Mouse (Mus musculus) lung, embryonic 16.5 days (tissue): ENCODE measurements around the gene Cdc42. TPM values are rescaled to one million over a fixed set of nuclear protein-coding genes. Genes with fewer than 3 reads are reported as not detected.

Source experiments
- ATAC-seq: fragments of 200-750 bp; cut with Nextera tagmentation; 2 replicates; pipeline ENCODE4 v1.8.0; 2017; ENCODE audit warnings: low read depth, mild to moderate bottlenecking, moderate library complexity
- H3K27ac ChIP-seq: fragments of 300-500 bp; sonication (generic); 2 replicates; pipeline ENCODE4 v1.5.1; 2014; ENCODE audit warnings: mild to moderate bottlenecking, control low read depth, low read length
- H3K27me3 ChIP-seq: fragments of 300-500 bp; sonication (generic); 2 replicates; pipeline ENCODE4 v1.6.1; 2014; ENCODE audit warnings: low read depth, low read length, mixed read lengths; ENCODE audit not compliant: control insufficient read depth, insufficient read depth
- H3K36me3 ChIP-seq: fragments of 300-500 bp; sonication (generic); 2 replicates; pipeline ENCODE4 v1.6.1; 2014; ENCODE audit warnings: low read length; ENCODE audit not compliant: control insufficient read depth, insufficient read depth
- H3K4me1 ChIP-seq: fragments of 300-500 bp; sonication (generic); replicated peaks from 2 replicates; pipeline ENCODE4 v1.6.1; 2014; ENCODE audit warnings: low read length, mixed read lengths; ENCODE audit not compliant: control insufficient read depth, insufficient read depth
- H3K4me2 ChIP-seq: fragments of 300-500 bp; sonication (generic); 2 replicates; pipeline ENCODE4 v1.6.1; 2014; ENCODE audit warnings: low read depth, low read length, control low read depth
- H3K4me3 ChIP-seq: fragments of 300-500 bp; sonication (generic); 2 replicates; pipeline ENCODE4 v1.5.1; 2014; ENCODE audit warnings: mild to moderate bottlenecking, low read length, control low read depth
- H3K9ac ChIP-seq: fragments of 300-500 bp; sonication (generic); 2 replicates; pipeline ENCODE4 v1.6.1; 2014; ENCODE audit warnings: low read length, control low read depth
- H3K9me3 ChIP-seq: fragments of 300-500 bp; sonication (generic); 2 replicates; pipeline ENCODE4 v1.6.1; 2016; ENCODE audit warnings: low read length; ENCODE audit not compliant: control insufficient read depth
- WGBS: fragments of 180-500 bp; shearing (Covaris S2); extraction: QIAGEN DNeasy Blood & Tissue Kit; methylation state at CpG from one replicate; pipeline ENCODE4 v1.1.7; 2014; 5-methylcytosine and 5-hydroxymethylcytosine counted together
- polyA plus RNA-seq: library from polyadenylated mRNA; unstranded; fragments of >200 nt; fragmentation: Nextera tagmentation; extraction: Ambion mirVana; gene quantifications from 2 replicates; pipeline ENCODE4 v1.2.1, GENCODE M21; 2015

The Cdc42 gene
- polyA plus RNA-seq, 1 experiment from 2014 or later, result 707 TPM

DNA sequence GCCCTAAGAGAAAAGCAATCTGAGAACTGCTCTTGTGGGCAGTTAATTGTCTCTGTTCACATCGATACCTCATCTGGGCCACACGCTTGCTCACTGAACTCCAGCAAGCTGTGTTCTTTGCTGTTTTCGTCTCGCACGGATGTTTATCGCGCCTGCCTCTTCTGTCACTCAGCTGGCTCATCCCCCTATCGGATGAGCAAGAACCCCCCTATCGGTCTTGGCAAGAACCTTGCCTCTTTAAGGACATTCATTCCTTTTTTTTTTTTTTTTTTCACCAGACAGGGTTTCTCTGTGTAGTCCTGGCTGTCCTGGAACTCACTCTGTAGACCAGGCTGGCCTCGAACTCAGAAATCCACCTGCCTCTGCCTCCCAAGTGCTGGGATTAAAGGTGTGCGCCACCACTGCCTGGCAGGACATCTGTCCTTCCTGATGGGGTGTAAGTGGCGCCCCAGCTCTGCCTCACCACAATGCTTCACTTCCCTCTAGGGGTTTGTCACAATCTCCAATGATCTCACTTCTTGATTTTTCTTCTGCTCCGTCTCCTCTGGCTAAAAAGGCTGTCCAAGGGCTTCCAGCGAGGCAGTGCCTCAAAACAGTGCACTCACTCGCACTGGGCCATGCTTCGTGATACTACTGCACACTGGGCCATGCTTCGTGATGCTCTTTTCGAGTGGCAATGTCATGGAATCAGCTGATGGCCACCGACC is 8.0 kb upstream of the Cdc42 start:
- H3K9me3 ChIP-seq, result no peaks in the 10 kb centered on the region

DNA sequence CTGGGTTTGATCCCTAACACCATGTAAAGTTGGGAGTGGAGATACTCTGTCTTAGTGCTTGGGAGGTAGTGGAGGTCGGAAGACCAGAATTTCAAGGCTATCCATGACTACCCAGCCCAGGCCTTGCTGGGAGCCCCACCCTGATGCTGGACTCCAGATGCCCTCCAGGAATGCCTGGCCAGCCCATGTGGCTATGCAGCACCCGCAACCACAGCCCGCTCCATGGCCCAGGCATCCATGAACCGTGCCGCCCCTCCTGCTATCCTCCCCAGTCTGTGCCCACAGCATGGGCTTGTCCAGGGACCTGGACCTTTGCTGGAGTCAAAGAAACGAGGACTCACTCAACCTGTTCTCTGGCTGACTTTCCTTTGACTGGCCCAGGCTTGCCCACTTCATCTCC is 7.3 kb upstream of the Cdc42 start:
- 78% methylated on average over 6 of the region's 6 CpGs for WGBS
- Histone ChIP-seq H3K4me3 (no peak overlapping the region), H3K27ac (no peak overlapping the region), H3K4me1 (peaks cover 8% of the 10 kb centered on the region; the same call in 1 of the 2 replicates), H3K36me3 (no peaks in the 10 kb centered on the region), H3K27me3 (no peaks in the 10 kb centered on the region), H3K9me3 (no peaks in the 10 kb centered on the region), H3K9ac (no peak overlapping the region), H3K4me2 (no peak overlapping the region)
- no peak for ATAC-seq

More for the DNA sequence above, 8.0 kb upstream of the Cdc42 start:
- WGBS, result 69% methylated on average over 19 of the region's 19 CpGs
- peaks cover 10% of the 10 kb centered on the region; the same call in 1 of the 2 replicates for H3K4me1 ChIP-seq
- H3K9ac ChIP-seq, result no peak overlapping the region
- no peaks in the 10 kb centered on the region for H3K36me3 ChIP-seq
- no peak overlapping the region for H3K4me2 ChIP-seq
- H3K4me3 ChIP-seq, result no peak overlapping the region
- no peaks in the 10 kb centered on the region for H3K27me3 ChIP-seq
- no peak for ATAC-seq
- no peak overlapping the region for H3K27ac ChIP-seq

DNA sequence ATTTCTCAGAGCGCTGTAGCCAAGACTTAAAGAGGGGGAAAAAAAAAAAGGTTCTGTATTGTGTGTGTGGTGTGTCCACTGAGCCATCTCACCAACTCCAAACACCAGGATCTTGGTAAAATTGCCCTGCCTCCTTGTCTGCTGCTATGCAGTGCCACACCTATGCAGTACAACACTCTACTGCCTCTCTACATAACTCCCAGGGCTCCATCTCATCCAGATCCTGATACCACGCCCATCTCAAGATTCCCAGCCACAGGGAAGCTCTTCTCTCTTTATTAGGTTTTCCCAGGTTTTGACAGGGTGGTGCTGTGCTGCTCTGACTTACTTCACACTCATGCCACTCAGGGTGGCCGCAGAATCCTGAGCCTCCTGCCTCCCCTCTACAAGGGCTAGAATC is 3.5 kb upstream of the Cdc42 start:
- H3K9me3 ChIP-seq, result no peaks in the 10 kb centered on the region
- H3K27ac ChIP-seq, result no peak overlapping the region
- no peak overlapping the region for H3K9ac ChIP-seq
- H3K27me3 ChIP-seq, result no peaks in the 10 kb centered on the region
- peaks cover 8% of the 10 kb centered on the region for H3K4me1 ChIP-seq
- no peak overlapping the region for H3K4me3 ChIP-seq
- no peak for ATAC-seq
- 54% methylated on average over 3 of the region's 3 CpGs for WGBS
- H3K36me3 ChIP-seq, result no peaks in the 10 kb centered on the region
- H3K4me2 ChIP-seq, result no peak overlapping the region

DNA sequence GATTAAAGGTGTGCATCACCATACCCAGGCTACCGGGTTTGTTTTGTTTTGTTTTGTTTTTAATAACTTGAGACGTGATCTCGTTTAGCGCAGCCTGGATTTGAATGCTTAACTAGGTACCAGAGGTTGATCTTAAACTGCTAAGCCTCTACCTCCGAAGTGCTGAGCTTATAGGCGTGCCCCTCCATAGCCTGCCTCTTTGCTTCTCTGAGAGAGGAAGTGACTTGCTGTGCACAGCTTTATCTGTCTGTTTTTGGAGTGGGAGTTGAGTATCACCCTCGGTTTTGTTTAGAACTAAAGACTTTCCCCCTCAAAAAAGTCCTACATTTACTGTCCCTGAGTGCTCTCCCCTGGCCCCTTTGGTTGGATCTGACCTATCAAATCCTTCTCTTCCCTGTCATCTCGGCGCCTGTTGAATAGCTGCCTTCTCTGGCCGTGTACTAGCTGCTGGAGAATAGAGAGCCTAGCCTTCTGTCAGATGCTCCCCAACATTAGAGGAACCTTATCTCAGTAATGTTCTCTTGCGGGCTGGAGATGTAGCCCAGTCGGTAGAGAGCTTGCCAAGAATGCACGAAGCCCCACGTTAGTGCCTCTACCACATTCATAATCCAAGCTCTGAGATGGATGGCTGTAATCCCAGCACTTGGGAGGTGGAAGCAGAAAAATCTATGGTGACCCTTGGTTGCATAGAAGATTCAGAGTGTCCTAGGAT is 927 bp upstream of the Cdc42 start:
- Histone ChIP-seq H3K27me3 (no peaks in the 10 kb centered on the region), H3K36me3 (no peaks in the 10 kb centered on the region), H3K9ac (no peak overlapping the region), H3K4me3 (no peak overlapping the region), H3K27ac (no peak overlapping the region), H3K4me1 (peaks cover 23% of the 10 kb centered on the region), H3K4me2 (no peak overlapping the region), H3K9me3 (no peaks in the 10 kb centered on the region)
- no peak for ATAC-seq
- WGBS, result 38% methylated on average over 14 of the region's 14 CpGs

DNA sequence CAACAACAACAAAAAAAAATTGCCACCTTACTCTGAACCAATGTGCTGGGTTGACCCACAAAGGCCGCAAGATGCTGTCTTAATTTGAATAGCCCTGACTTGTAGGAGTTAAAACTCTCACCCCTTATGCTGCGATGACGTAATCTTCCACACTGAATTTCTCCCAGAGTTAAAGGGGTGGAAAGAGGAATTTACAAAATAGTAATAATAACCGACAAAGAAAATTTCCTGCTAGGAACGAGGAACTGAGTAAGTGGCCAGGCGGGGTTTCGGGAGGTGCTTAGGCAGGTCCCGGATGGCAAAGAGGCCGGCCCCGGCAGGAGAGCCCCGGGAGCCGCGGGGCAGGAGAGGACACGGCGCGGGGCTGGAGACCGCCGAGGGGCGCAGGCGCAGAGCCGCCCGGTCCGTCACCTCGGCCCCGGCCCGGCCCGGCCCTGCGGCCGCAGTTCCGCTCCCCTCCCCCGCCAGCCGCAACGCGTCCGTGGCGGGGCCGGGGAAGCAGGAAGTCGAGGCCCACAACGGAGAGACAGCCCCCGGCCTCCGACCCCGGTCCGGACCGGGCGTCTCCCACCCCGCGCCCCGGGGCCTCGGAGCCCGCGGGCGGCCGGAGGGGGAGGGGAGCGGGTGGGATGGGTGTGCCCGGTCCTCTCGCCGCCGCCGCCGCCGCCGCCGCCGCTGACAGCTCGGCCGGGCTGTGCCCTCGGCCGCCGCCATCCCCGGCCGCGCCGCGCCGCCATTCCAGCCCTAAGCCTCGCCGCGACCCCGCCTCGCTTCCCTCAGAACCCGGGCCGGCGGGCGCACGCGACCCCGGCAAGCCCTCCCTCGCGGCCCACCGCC is 628 bp downstream of the Cdc42 start:
- Histone ChIP-seq H3K27ac (peak overlapping the region; percentile 97), H3K4me3 (peak overlapping the region; percentile 89), H3K4me1 (peaks cover 28% of the 10 kb centered on the region), H3K4me2 (peak overlapping the region; percentile 80), H3K36me3 (no peaks in the 10 kb centered on the region), H3K27me3 (no peaks in the 10 kb centered on the region), H3K9ac (peak overlapping the region; percentile 99), H3K9me3 (no peaks in the 10 kb centered on the region)
- 0% methylated on average over 41 of the region's 90 CpGs for WGBS
- ATAC-seq, result peak; percentile 75

DNA sequence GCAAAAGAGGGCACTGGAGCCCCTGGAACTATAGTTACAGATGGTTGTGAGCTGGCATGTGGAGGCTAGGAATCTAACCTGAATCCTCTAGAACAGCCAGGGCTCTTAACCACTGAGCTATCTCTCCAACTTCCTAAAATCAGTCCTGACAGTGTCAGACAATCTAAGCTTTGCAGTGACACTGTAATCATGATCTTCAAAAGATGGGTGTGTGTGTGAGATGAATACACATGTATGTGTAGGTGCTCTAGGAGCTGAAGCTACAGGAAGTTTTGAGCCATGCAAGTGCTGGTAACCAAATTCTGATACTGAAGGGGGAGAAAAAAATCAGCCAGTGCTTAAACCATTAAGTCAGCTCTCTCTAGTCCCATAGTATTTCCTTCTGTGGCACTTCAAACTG is 6.9 kb downstream of the Cdc42 start:
- Histone ChIP-seq H3K27ac (no peak overlapping the region), H3K36me3 (no peaks in the 10 kb centered on the region), H3K9ac (no peak overlapping the region), H3K9me3 (no peaks in the 10 kb centered on the region), H3K4me1 (peaks cover 18% of the 10 kb centered on the region), H3K4me2 (no peak overlapping the region), H3K27me3 (no peaks in the 10 kb centered on the region), H3K4me3 (no peak overlapping the region)
- no peak for ATAC-seq

DNA sequence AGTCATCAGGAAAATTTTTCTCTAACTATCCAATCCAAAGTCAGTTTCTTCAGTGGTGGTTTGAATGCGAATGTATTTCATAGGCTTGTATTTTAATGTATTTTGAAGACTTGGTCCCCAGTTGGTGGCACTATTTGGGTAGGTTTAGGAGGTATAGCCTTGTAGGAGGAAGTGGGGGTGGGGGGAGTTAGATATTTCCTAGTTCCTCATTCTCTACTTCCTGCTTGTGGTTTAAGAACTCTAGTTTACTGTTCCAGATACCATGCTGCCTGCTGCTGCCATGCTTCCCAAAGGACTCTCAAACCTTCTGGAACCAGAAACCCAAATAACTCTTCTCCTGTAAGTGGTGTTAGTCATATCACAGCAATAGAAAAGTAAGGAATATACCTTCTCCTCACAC is 11.7 kb downstream of the Cdc42 start:
- no peak overlapping the region for H3K9ac ChIP-seq
- no peak overlapping the region for H3K27ac ChIP-seq
- no peaks in the 10 kb centered on the region for H3K36me3 ChIP-seq
- no peak for ATAC-seq
- peaks cover 2% of the 10 kb centered on the region; the same call in 1 of the 2 replicates for H3K4me1 ChIP-seq
- H3K27me3 ChIP-seq, result no peaks in the 10 kb centered on the region
- no peak overlapping the region for H3K4me2 ChIP-seq
- WGBS, result 94% methylated on average over 1 of the region's 1 CpGs
- no peak overlapping the region for H3K4me3 ChIP-seq
- H3K9me3 ChIP-seq, result no peaks in the 10 kb centered on the region

DNA sequence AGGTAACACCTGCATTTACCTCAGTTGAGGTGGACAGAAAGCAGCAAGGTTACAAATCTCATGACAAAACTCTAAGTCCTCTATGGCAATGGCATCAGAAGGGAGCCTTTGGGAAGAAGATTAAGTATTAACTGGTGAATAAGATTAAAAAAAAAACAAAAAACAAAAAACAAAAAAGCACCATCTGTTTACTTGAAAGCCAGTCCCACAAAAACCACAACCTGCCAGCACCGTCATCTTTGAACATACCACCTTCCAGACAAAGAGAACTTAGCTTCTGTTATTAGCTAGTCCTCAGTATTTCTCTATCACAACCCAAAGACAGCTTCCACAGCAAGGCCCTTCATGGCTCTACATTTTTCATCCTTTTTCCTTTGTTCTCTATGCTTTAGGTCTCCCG is 12.4 kb downstream of the Cdc42 start:
- ATAC-seq, result no peak
- H3K27ac ChIP-seq, result no peak overlapping the region
- no peaks in the 10 kb centered on the region for H3K9me3 ChIP-seq
- no peaks in the 10 kb centered on the region for H3K36me3 ChIP-seq
- no peaks in the 10 kb centered on the region for H3K27me3 ChIP-seq
- no peak overlapping the region for H3K4me3 ChIP-seq
- 77% methylated on average over 2 of the region's 2 CpGs for WGBS
- H3K4me1 ChIP-seq, result peaks cover 2% of the 10 kb centered on the region; the same call in 1 of the 2 replicates
- no peak overlapping the region for H3K9ac ChIP-seq
- no peak overlapping the region for H3K4me2 ChIP-seq

DNA sequence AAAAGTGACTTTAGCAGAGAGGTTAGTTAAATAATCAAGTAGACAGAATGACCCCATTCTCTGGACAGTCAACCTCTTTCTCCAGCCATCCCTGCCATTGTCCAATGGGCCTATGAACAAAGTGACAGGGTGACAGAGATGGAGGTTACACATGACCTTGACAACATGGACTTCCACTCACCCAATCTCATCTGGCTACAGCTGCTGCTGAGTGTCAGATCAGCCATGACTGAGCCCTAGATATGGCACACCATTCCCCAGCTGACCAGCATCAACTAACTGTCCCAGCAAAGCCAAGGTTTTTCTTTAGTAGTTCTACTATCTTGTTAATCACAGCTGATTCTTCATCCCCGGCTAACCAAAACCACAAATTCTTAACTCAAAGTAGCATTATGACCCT is 14.7 kb downstream of the Cdc42 start:
- Histone ChIP-seq H3K36me3 (no peaks in the 10 kb centered on the region), H3K4me2 (no peak overlapping the region), H3K27ac (no peak overlapping the region), H3K9me3 (no peaks in the 10 kb centered on the region), H3K4me1 (peaks cover 9% of the 10 kb centered on the region), H3K27me3 (no peaks in the 10 kb centered on the region), H3K9ac (no peak overlapping the region), H3K4me3 (no peak overlapping the region)
- ATAC-seq, result no peak
- 63% methylated on average over 1 of the region's 1 CpGs for WGBS
